In the genomic region with DNA sequence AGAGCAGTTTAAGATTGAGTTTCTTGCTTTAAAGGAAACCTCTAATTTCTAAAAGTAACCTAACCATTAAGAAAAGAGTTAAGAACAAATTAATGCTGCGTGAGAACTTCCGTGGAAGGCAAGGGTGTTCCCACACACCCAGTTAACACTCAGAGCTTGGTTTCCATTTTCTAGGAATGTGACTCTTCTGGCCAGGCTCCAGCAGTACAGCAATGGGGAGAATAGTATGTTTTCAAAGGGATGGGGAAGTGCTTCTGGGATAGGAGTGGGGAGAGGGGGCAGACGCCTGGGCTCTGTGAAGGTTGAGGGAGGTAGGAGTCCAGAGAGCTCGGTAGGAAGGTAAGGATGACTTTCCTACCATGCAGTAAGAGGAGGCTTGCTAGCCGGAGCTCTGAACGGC, we compare ENCODE assay signal across 23 mouse cellular contexts. TPM values are rescaled to one million over a fixed set of nuclear protein-coding genes. Genes with fewer than 3 reads are reported as not detected.
DNase-seq lines count a peak whose midpoint lies in the region; ATAC-seq and TF ChIP-seq lines count a peak whose summit lies in the region.
"Had no signal": no experiment of that assay in that cellular context is flagged by ENCODE, and none has a peak within 500 bp of the region (broad histone marks: within the 10 kb centered on the region; RNA-seq: fewer than 3 reads in every experiment).

No protein-coding gene starts in this region.

- H3K27me3 ChIP-seq in embryonic facial prominence, embryonic 14.5 days (replicated peaks; ENCODE audit: control insufficient read depth, insufficient read depth, low read length): no peaks in the 10 kb centered on the region
- H3K27me3 ChIP-seq in embryonic facial prominence, embryonic 10.5 days (replicated peaks; ENCODE audit: low read depth, poor library complexity, severe bottlenecking): no peaks in the 10 kb centered on the region
- no peaks in the 10 kb centered on the region for H3K27me3 ChIP-seq in lung, embryonic 14.5 days (ENCODE audit: insufficient read depth, low read length)
- no peaks in the 10 kb centered on the region for H3K27me3 ChIP-seq in myocyte (ENCODE audit: control insufficient read depth, insufficient read depth, insufficient read length)
- H3K27me3 ChIP-seq: embryonic facial prominence, embryonic 15.5 days; hindbrain, embryonic 12.5 days; hindbrain, embryonic 15.5 days had no signal

- H3K79me2 ChIP-seq in myocyte (ENCODE audit: control insufficient read depth, insufficient read depth): no peaks in the 10 kb centered on the region

- no peak for ATAC-seq in embryonic facial prominence, embryonic 14.5 days (ENCODE audit: low read depth)
- ATAC-seq in lung, embryonic 14.5 days (ENCODE audit: insufficient read depth): no peak
- ATAC-seq: activated CD4-positive, CD25-positive, alpha-beta regulatory T cell, adult 4 months; CD4-positive, CD25-positive, alpha-beta regulatory T cell, adult 4 months; forebrain, embryonic 14.5 days; forebrain, postnatal 0 days had no signal

- WGBS in embryonic facial prominence, embryonic 14.5 days: 68% methylated on average over 5 of the region's 6 CpGs
- WGBS in embryonic facial prominence, embryonic 10.5 days: 82% methylated on average over 6 of the region's 6 CpGs
- WGBS in lung, embryonic 14.5 days: 64% methylated on average over 6 of the region's 6 CpGs

- H3K9ac ChIP-seq in embryonic facial prominence, embryonic 14.5 days (ENCODE audit: low read depth, low read length): no peak overlapping the region
- H3K9ac ChIP-seq in lung, embryonic 14.5 days: no peak overlapping the region
- H3K9ac ChIP-seq: embryonic facial prominence, embryonic 15.5 days; forebrain, postnatal 0 days; hindbrain, embryonic 12.5 days; hindbrain, embryonic 15.5 days had no signal

- H3K9me3 ChIP-seq in embryonic facial prominence, embryonic 14.5 days (ENCODE audit: control insufficient read depth, low read length): no peaks in the 10 kb centered on the region
- no peaks in the 10 kb centered on the region for H3K9me3 ChIP-seq in embryonic facial prominence, embryonic 10.5 days
- H3K9me3 ChIP-seq in lung, embryonic 14.5 days (ENCODE audit: low read depth, low read length): no peaks in the 10 kb centered on the region
- H3K9me3 ChIP-seq: embryonic facial prominence, embryonic 15.5 days; hindbrain, embryonic 12.5 days; hindbrain, embryonic 15.5 days had no signal

- H3K4me2 ChIP-seq in embryonic facial prominence, embryonic 14.5 days (ENCODE audit: low read depth, low read length): no peak overlapping the region
- no peak overlapping the region for H3K4me2 ChIP-seq in lung, embryonic 14.5 days
- peak overlapping the region; percentile 36 for H3K4me2 ChIP-seq in myocyte (ENCODE audit: low read depth)
- H3K4me2 ChIP-seq: embryonic facial prominence, embryonic 15.5 days; heart, embryonic 11.5 days; hindbrain, embryonic 12.5 days; hindbrain, embryonic 15.5 days had no signal

- DNase-seq in embryonic facial prominence, embryonic 14.5 days (ENCODE audit: low spot score): peak; percentile 30
- no peak for DNase-seq in embryonic facial prominence, embryonic 10.5 days (ENCODE audit: low spot score)
- DNase-seq in lung, embryonic 14.5 days: peak; percentile 22
- no peak for DNase-seq in lung, postnatal 10 days
- DNase-seq in 3T3-L1 (ENCODE audit: low read depth, low spot score): peak; percentile 58
- no peak for DNase-seq in adrenal gland, postnatal 4 days (ENCODE audit: low spot score in 2 of 2)
- no peak for DNase-seq in B cell, adult 2 months
- DNase-seq: cerebellum, adult 11 months; cerebellum, adult 2 months; cerebellum, adult 9-11 months; cerebellum, postnatal 36 days; embryo, embryonic 11 days; forebrain, postnatal 0 days; gastrocnemius, adult 2 months; gastrocnemius, postnatal 14 days had no signal

- H3K4me1 ChIP-seq in embryonic facial prominence, embryonic 14.5 days (ENCODE audit: control insufficient read depth, insufficient read depth, low read length): 0 out of 2 replicates have a peak, but pooled peaks cover 4% of the 10 kb centered on the region
- peaks cover 8% of the 10 kb centered on the region; the same call in 1 of the 2 replicates for H3K4me1 ChIP-seq in embryonic facial prominence, embryonic 10.5 days
- H3K4me1 ChIP-seq in lung, embryonic 14.5 days (ENCODE audit: insufficient read depth): no peaks in the 10 kb centered on the region

- no peaks in the 10 kb centered on the region for H3K36me3 ChIP-seq in embryonic facial prominence, embryonic 14.5 days (ENCODE audit: control insufficient read depth, insufficient read depth, low read length)
- H3K36me3 ChIP-seq in embryonic facial prominence, embryonic 10.5 days (replicated peaks): no peaks in the 10 kb centered on the region
- no peaks in the 10 kb centered on the region for H3K36me3 ChIP-seq in lung, embryonic 14.5 days (ENCODE audit: insufficient read depth)
- H3K36me3 ChIP-seq in myocyte (ENCODE audit: control insufficient read depth, insufficient read depth): no peaks in the 10 kb centered on the region
- H3K36me3 ChIP-seq: embryonic facial prominence, embryonic 15.5 days; hindbrain, embryonic 12.5 days; hindbrain, embryonic 15.5 days had no signal

- no peak overlapping the region for H3K4me3 ChIP-seq in embryonic facial prominence, embryonic 14.5 days (ENCODE audit: low read depth, low read length)
- H3K4me3 ChIP-seq in embryonic facial prominence, embryonic 10.5 days: no peak overlapping the region
- H3K4me3 ChIP-seq in lung, embryonic 14.5 days (ENCODE audit: low read depth, low read length): no peak overlapping the region
- no peak overlapping the region for H3K4me3 ChIP-seq in myocyte
- H3K4me3 ChIP-seq: embryonic facial prominence, embryonic 15.5 days; gastrocnemius, adult 2 months; hindbrain, embryonic 12.5 days; hindbrain, embryonic 15.5 days had no signal

- no peak overlapping the region for H3ac ChIP-seq in myocyte (ENCODE audit: control insufficient read depth, insufficient read length)

- no peak overlapping the region for H3K27ac ChIP-seq in embryonic facial prominence, embryonic 14.5 days (replicated peaks; ENCODE audit: low read depth, low read length)
- H3K27ac ChIP-seq in embryonic facial prominence, embryonic 10.5 days (replicated peaks): no peak overlapping the region
- no peak overlapping the region for H3K27ac ChIP-seq in lung, embryonic 14.5 days (ENCODE audit: low read depth)
- H3K27ac ChIP-seq: embryonic facial prominence, embryonic 15.5 days; gastrocnemius, adult 2 months; hindbrain, embryonic 12.5 days; hindbrain, embryonic 15.5 days had no signal

- TF ChIP-seq CTCF in lung, embryonic 14.5 days (IDR thresholded peaks at IDR 0.05; ENCODE audit: low read depth): no peak

- no peak for TF ChIP-seq POLR2A in myocyte (IDR thresholded peaks at IDR 0.05; ENCODE audit: insufficient read length, low read depth)

TF ChIP-seq in myocyte, 11 proteins besides CTCF, POLR2A, EP300 and RAD21:
- TF ChIP-seq USF1 (IDR thresholded peaks at IDR 0.05; ENCODE audit: low read depth) (no peak), TCF3 (IDR thresholded peaks at IDR 0.05; ENCODE audit: insufficient read length, low read depth) (no peak), SRF (IDR thresholded peaks at IDR 0.05; ENCODE audit: control insufficient read depth, insufficient read length, low read depth) (no peak), TCF12 (IDR thresholded peaks at IDR 0.05; ENCODE audit: insufficient read depth, poor library complexity, severe bottlenecking) (no peak), CEBPB (IDR thresholded peaks at IDR 0.05; ENCODE audit: insufficient read depth, poor library complexity, severe bottlenecking) (no peak), MYOG (IDR thresholded peaks at IDR 0.05; ENCODE audit: control insufficient read depth in 1 of 3, insufficient read depth in 1 of 3, insufficient read length in 2 of 3, low read depth in 2 of 3) (no peak), MAX (IDR thresholded peaks at IDR 0.05; ENCODE audit: low read depth) (no peak), MYOD1 (IDR thresholded peaks at IDR 0.05; ENCODE audit: control insufficient read depth in 1 of 3, insufficient read length in 2 of 3, low read depth in 2 of 3) (no peak), REST (IDR thresholded peaks at IDR 0.05; ENCODE audit: insufficient read depth, insufficient read length) (no peak), POLR2AphosphoS2 (IDR thresholded peaks at IDR 0.05; ENCODE audit: insufficient read length, low read depth) (no peak)

RNA-seq across cellular contexts. Expression of a gene that starts 4.5 kb away (rescaled TPM):
- 14.6 and 16.0 TPM in 2 replicates for polyA plus RNA-seq in embryonic facial prominence, embryonic 14.5 days (2014; fragmentation: Nextera tagmentation; extraction: Ambion mirVana)
- 19.8 and 20.7 TPM in 2 replicates for polyA plus RNA-seq in embryonic facial prominence, embryonic 10.5 days (2016; fragmentation: Nextera tagmentation; extraction: Ambion mirVana)
- polyA plus RNA-seq in lung, embryonic 14.5 days (2014; fragmentation: Nextera tagmentation; extraction: Ambion mirVana): 15.4 and 17.2 TPM in 2 replicates
- polyA plus RNA-seq in myocyte (2012; fragmentation: generic; extraction: Trizol): 18.2 TPM
- 10 to 100 TPM; 12.5 to 14.2 TPM for total RNA-seq in adrenal gland, postnatal 4 days (2021)

RNA-seq across cellular contexts. Expression of a gene that starts 4.6 kb away (rescaled TPM):
- polyA plus RNA-seq in embryonic facial prominence, embryonic 14.5 days (2014; fragmentation: Nextera tagmentation; extraction: Ambion mirVana): 613 and 705 TPM in 2 replicates
- 693 and 727 TPM in 2 replicates for polyA plus RNA-seq in embryonic facial prominence, embryonic 10.5 days (2016; fragmentation: Nextera tagmentation; extraction: Ambion mirVana)
- polyA plus RNA-seq in lung, embryonic 14.5 days (2014; fragmentation: Nextera tagmentation; extraction: Ambion mirVana): 421 and 445 TPM in 2 replicates
- 698 TPM for polyA plus RNA-seq in myocyte (2012; fragmentation: generic; extraction: Trizol)
- total RNA-seq in adrenal gland, postnatal 4 days (2021): 100 to 1,000 TPM; 429 to 512 TPM

RNA-seq across cellular contexts. Expression of a gene that starts 51.6 kb away (rescaled TPM):
- 16.9 and 19.8 TPM in 2 replicates for polyA plus RNA-seq in embryonic facial prominence, embryonic 14.5 days (2014; fragmentation: Nextera tagmentation; extraction: Ambion mirVana)
- polyA plus RNA-seq in embryonic facial prominence, embryonic 10.5 days (2016; fragmentation: Nextera tagmentation; extraction: Ambion mirVana): 5.2 and 7.2 TPM in 2 replicates
- 7.4 and 8.0 TPM in 2 replicates for polyA plus RNA-seq in lung, embryonic 14.5 days (2014; fragmentation: Nextera tagmentation; extraction: Ambion mirVana)
- polyA plus RNA-seq in myocyte (2012; fragmentation: generic; extraction: Trizol): 80.4 TPM
- 10 to 100 TPM; 17.5 to 18.5 TPM for total RNA-seq in adrenal gland, postnatal 4 days (2021)

Comparison
In these comparisons a context has a peak if more than half of its experiments do, and no peak if none do; other contexts are left out.
1. DNase-seq: peak in embryonic facial prominence, embryonic 14.5 days (single experiment), lung, embryonic 14.5 days (single experiment) and 3T3-L1 (single experiment); none in embryonic facial prominence, embryonic 10.5 days (single experiment), lung, postnatal 10 days (single experiment), adrenal gland, postnatal 4 days (0 of 2) and B cell, adult 2 months (0 of 2).